Mouse (Mus musculus) fibroblast of lung, adult 2 months (primary cell): ENCODE measurements around the gene Hspa12a.
A peak's percentile ranks its signal among the peaks of the same experiment; 100 is the strongest.

Experiments
- DNase-seq: peaks from one replicate; pipeline ENCODE4 v3.0.0-alpha.2; 2011; ENCODE audit warnings: low read depth

The Hspa12a gene

GRCm38 (mm10) chr19:58942841-58943828, at the start of gene Hspa12a, which contains the start of gene Eno4:
TSS of gene Hspa12a (minus strand) at chr19:58943654.
TSS of gene Eno4 (plus strand) at chr19:58943425.
- peak; percentile 91 for DNase-seq

DNA sequence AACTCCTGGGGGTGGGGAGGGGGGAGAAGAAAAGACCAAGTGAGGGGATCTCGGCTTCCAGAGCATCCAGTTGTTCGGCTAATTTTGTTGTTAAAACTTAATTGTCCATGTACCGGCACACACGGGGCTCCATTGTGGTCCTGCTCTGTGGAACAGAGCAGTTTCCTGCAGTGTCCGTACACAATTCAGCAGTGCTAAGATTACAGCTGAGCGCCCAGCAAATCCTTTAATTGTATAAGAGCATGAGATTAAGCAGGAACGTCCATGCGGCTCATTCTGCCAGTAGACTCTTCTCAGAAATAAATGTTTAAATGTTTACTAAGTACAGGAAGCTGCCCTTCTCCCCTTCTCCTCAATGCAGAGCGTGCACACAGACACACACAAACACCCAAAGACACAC, 38.1 kb upstream of the Hspa12a start:
- no peak for DNase-seq

DNA sequence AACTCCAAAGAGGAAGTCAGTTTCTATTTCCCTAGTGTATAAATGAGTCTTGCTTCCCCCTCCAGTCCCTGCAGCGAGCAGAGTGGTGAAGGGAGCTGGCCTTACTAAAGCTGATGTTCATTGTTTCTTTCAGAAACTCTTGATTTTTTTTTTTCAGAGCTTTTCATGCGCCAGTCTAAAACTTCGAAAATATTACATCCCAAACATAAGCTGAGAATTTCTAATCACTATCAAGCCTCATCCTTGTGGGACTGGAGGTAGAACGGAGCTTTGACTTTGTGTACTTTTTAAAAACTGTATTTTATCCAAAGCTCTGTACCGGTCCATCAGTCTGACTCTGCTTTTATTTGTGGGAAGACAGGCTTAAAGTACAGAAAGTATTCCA, 36.6 kb upstream of the Hspa12a start:
- no peak for DNase-seq

DNA sequence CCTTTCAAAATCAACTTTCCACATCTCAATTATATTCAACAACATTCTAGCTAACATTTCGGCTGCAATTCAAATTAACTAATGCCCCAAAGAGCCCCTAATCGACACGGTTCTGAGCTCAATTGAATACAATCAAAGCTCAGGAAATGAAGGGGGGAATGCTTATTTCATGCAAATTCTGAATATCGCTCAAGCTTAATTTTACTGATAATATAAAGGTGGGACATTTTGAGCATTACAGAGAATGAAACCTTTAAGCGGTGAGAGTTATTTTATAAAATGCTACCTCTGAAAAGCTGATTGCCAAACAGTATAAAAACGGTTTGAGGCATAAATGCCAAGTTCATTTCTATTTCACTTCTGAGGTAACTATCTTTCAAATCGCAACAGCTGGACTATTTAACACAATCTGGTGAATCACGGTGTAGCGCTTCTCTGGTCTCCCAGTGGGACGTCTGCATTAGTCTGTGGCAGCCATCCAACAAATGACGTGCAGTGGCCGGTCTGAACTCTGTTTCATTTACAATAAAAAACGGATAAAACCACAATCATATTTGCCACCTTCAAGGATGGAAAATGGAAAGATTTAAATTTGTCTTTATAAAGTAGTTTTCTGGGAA, 36.1 kb upstream of the Hspa12a start:
- peak; percentile 27 for DNase-seq

DNA sequence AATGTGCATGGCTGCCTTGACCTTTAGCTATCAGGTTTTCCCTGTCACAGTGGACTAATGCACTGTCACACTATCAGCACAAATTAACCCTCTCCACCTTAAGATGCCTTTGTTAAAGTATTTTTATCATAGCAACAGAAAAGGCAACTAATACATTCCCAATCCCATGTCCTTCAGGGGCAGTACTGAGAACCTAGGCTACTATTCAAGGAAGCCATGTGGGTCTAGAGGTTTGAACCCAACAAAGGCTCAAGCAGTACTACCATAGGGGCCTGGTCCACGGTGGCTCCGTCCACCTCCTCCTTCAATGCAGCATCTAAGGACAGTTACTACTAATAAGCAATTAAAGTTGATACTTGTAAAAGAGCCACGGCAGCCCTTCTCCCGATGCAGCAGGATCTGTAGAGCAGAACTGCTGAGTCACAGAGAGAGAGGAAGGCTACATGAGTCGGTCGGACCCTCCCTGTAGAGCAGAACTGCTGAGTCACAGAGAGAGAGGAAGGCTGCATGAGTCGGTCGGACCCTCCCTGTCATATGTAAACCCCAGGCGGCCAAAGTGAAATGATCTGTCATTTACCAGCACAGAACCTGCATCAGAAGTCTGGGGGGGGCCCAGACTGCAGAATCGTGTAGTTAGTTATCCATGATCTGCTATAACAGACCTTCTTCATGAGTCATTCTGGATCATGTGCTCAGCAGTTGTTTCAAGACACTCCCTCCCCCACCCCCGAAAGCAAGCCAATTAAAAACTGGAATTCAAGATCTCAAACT, 35.1 kb upstream of the Hspa12a start:
- DNase-seq: peak; percentile 25

GRCm38 (mm10) chr19:58975216-58975863, 31.9 kb upstream of the Hspa12a start:
- DNase-seq: no peak

DNA sequence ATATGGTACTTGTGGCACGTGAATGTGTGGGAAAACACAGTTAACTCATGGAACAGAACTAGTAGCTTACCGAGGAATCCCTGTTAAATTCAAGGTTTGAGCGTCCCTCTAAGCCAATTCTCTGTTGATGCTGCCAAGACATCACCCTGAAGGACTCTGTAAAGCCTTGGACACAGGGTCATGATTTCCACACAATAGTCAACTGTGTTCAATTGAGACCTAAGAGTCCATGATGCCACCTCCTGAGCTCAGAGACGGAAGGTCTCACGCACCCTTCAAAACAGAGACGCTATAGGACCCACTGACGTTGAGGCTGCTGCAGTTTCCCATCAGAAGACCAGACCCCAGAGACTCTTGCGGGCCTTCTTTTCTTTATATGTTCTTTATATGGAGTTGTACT, 30.7 kb upstream of the Hspa12a start:
- no peak for DNase-seq

DNA sequence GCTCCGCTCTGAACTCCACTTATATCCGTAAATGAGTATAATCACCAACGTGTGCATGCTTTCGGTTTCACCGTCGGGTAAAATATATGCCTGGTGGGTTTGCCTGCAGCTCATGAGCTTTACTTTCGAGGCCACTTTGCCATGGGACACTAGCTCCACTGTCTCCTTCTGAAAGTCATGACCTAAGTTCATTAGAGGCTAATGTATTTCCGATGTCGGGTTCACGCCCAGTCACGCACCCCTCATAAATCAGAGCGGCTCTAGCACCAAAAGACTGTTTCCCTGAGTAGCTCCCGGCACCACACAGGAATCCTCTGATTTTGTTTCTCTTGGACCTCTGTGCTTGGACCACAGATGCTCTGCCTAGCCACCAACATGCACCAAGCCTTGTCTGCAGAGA, 27.4 kb upstream of the Hspa12a start:
- no peak for DNase-seq

- no peak for DNase-seq
Observed at GRCm38 (mm10) chr19:58968731-58969506, 25.5 kb upstream of the Hspa12a start.

DNA sequence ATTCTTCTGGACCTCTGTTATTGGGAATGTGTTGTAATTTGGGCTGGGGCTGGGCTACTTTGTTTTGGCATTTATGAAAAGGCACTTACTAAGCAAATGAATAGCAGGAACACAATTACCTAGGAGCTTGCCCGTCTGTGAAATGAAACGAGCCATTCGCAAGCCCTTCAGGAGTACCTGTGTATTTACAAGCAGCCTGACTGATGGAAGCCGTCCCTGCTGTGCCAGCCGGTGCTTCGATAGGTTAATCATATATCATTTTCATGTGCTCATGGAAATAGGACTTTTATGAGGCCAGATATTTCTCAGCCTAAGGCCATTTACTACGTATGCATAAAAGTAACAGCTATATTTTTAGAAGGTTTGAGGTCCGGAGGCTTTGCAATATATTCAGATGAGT, 19.6 kb upstream of the Hspa12a start:
- DNase-seq: no peak

- DNase-seq: no peak
Observed at GRCm38 (mm10) chr19:58954779-58955178, 11.3 kb upstream of the Hspa12a start.

DNA sequence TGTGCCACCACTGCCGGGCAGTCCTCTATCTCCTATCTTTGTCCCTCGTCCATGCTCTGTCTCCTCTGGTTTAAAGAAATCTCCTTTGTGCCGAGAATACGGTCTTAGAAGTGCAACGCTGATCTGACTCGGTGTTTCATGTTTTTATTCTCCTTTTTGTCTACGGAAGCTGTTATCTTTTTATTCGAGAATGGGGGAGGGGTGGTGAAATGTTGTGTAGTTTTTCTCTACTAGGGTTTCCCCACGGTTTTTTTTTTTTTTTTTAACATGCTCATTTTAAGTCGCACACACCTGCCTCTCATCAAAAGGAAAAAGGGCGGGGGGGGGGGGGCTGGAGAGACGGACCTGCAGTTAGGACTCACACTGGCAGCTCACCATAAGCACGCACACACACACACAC, 8.8 kb upstream of the Hspa12a start:
- no peak for DNase-seq

DNA sequence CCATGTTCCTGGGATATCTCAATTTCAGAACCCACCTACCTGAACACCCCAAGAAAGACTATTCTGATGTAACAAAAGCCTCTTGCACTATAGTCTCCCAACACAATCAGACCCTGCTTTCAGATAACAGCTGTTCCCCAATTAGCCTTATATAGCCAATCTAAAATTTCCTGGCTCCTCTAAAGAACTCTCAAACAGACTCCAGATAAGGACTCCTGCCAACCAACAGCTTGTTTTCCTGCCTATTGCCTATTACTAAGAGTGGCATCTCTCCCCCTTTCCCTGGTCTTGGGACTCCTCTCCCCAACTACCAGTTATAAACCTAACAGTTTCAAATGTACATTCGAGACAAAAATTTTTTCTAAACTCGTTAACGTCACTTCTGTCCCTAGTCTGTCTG, 8.1 kb upstream of the Hspa12a start:
- DNase-seq: no peak

GRCm38 (mm10) chr19:58945959-58946358, 2.5 kb upstream of the Hspa12a start:
- DNase-seq: no peak

DNA sequence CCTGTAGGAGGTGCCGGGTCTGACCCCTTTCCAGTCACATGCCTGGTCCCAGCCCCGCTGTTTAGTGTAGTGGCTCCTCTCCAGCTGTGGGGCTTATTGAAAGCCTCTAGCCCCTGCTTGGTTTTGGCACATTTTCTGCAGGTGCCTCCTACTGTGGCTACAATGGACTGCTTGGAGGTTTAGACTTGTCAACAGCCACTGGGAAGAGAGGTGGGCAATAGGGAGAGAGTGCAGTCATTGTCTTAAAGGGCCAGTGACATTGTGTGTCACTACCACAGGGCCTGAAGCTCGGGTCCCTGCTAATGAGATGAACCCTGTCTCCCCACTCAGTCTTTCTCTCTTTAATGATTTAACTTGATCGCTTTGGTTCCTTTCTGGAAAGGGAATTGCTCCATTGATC, 10.4 kb downstream of the Hspa12a start:
- DNase-seq: no peak

DNA sequence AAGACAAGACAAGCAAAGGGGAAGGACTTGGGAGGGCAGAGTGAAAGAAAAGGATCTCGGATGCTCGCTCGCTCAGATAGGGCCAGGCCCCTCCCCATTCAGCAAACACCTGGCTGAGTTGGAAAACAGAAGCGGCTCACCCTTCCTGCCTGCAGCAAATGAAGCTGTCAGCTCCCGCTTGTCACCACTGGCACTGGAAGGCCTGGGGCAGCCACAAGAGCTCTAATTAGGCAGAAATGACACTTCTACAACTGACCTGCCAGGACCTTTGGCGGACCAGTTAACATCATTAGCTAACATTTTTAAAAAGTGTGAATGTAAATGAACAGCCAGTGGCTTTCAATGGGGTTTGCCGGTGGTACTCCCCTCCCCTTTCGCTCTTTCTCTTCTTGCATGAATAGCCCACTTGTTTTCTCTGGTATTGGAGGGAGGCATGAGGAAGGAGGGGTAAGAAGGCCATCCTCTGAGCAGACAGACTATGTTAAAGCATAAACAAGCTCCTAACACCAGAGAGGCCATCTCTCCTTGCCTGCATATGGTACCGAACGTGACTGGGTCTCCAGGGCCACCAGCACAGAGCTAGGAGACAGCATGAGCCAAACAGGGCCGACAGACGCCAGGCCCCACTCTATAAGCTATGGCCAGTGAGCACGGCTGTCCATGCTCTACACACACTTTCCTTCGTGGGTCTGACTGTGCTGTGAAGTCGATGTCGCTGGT, 12.2 kb downstream of the Hspa12a start:
- DNase-seq: no peak

GRCm38 (mm10) chr19:58919148-58919547, 24.3 kb downstream of the Hspa12a start:
- DNase-seq: no peak

DNA sequence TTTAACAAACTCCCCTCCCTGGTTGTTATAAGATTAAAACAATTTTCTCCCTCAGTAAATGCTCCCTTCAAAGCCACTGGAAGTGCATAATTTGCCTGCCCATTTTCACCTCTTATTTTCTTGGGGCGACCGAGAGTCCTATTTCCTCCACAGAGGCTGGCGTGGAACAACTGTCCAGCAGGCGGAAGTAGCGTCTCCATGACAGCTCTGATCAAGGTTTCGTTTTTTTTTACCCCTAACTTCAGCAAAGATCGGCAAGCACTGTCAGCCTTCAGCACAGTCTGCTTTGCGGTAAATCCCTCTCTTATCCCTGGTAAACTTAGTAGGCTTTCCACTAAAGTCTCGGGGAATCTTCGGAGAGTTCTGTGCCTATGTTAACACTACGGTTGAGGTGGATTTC, 24.9 kb downstream of the Hspa12a start:
- DNase-seq: no peak

GRCm38 (mm10) chr19:58913301-58913700, 30.2 kb downstream of the Hspa12a start:
- no peak for DNase-seq

GRCm38 (mm10) chr19:58911386-58911785, 32.1 kb downstream of the Hspa12a start:
- peak; percentile 14 for DNase-seq

DNA sequence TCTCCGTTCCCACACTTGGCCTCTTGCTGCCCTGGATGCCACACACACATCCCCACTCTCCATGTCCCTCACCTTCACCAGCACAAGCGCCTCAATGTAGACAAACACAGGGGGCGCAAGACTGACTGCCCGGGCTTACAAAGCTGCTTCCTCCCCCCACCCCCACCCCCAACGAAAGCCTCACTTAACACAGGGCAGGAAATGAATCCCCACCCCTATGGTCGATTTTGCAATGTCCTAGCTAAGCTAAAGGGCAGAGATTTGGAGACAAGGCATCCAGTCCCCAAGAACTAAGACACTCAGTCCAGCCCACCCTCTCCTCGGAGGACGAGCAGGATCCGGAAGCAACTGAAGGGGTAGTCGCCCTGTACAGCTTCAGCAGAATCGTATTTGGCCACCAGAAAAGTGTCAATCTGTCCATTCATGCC, 32.5 kb downstream of the Hspa12a start:
- no peak for DNase-seq
